Mouse (Mus musculus) left cerebral cortex, adult 6 months (tissue): ENCODE measurements around the gene Cldn34d. TPM values are rescaled to one million over a fixed set of nuclear protein-coding genes. Genes with fewer than 3 reads are reported as not detected.

ENCODE experiments used
- long read RNA-seq, 2 experiments: library from polyadenylated mRNA; unstranded; transcript quantifications; one replicate each; pipeline ENCODE4 v2.0.0; 2019 to 2020
- polyA plus RNA-seq: library from polyadenylated mRNA; unstranded; fragments of <200 nt; fragmentation: Nextera tagmentation; gene quantifications from 2 replicates; pipeline ENCODE4 v1.2.3, GENCODE M21; 2021

Cldn34d gene
- polyA plus RNA-seq, result not detected in 2 replicates
- long read RNA-seq, experiment 1, result 0 reads
- long read RNA-seq, experiment 2, result 0 reads

DNA sequence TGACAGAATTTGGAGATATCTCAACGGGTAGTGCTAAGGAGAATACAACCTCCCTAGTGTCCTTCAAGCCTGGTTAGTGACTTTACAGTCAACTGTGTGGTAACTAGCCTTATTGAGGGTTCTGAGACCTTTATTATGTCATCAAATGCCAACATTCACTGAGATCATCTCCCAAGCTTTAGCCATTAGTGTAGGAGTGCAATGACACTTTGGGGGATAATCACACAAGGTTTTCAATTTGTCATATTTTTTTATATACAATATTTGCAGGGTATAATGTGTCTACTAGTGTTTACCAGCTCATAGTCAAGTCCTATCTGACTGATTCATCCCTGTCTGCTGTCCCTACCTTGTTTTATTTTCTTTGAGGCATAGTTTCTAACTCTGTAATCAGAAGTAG lies at the start of gene Cldn34d:
Gene Cldn34d (minus strand): TSS at position 101 of the 400 bp plus-strand sequence.

Other genes with a start within 250 kb of the Cldn34d start
- gene Cldn34b4, start 209.6 kb downstream of the Cldn34d start, polyA plus RNA-seq, result not detected in 2 replicates